Mouse (Mus musculus): ENCODE results near the gene Cisd1. TPM values are rescaled to one million over a fixed set of nuclear protein-coding genes. Genes with fewer than 3 reads are reported as not detected.

Cisd1 gene
- polyA plus RNA-seq, 1 experiment from 2014 or later: 86.3 TPM

DNA sequence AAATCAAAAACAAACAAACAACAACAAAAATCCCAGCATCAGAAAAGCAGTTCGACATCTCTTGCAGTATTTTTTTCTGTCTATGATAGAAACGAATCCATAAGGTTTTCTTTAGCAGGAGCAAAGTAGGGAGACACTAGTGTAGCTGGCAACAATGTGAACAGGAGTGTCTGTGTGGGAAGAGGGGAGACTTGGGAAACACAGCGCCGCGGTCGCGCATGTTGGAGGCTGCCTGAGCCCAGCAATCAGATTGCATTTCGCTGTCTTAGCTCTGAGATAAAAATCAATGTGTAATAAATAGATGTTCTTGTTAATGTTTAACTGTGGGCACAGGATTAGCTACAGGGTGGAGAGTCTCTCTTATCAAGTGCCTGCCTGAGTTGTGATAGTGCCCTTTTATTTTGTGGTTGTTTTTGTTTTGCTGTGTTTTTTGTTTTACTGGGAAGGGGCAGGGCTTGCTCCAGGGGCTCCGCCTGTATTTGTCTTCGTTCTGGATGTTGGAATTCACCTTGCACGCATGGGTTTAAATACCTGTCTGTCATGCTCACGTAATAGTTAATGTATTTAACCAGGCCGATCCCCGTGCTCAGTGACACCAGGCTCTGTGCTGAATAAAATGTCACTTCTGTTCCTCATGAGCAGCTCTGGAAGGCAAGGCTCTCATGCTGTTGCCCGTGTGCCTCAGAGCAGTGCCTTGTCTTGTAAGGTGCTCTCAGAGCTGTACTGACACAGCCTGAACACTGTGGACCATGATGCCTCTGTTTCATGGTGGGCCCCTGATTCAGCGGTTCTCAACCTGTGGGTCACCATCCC, 23.6 kb upstream of the Cisd1 start:
- no peaks in the 10 kb centered on the region for H3K4me1 ChIP-seq (ENCODE audit: insufficient read depth, low read depth, low read length)
- H3K9me3 ChIP-seq (ENCODE audit: low read length): no peaks in the 10 kb centered on the region
- no peak overlapping the region for H3K4me2 ChIP-seq (replicated peaks; ENCODE audit: low read depth, low read length)
- H3K9ac ChIP-seq (replicated peaks; ENCODE audit: low read depth): no peak overlapping the region
- no peak overlapping the region for H3K27ac ChIP-seq (ENCODE audit: low read length)
- 73% methylated on average over 16 of the region's 16 CpGs for WGBS
- no peak overlapping the region for H3K4me3 ChIP-seq (ENCODE audit: low read depth, low read length)
- ATAC-seq (no peak), DNase-seq (ENCODE audit: low spot score) (no peak)
- TF ChIP-seq EP300 (IDR thresholded peaks at IDR 0.05) (no peak), CTCF (IDR thresholded peaks at IDR 0.05) (no peak)
- no peaks in the 10 kb centered on the region for H3K36me3 ChIP-seq (ENCODE audit: insufficient read depth, low read length)
- no peaks in the 10 kb centered on the region for H3K27me3 ChIP-seq (replicated peaks; ENCODE audit: insufficient read depth, low read length)

DNA sequence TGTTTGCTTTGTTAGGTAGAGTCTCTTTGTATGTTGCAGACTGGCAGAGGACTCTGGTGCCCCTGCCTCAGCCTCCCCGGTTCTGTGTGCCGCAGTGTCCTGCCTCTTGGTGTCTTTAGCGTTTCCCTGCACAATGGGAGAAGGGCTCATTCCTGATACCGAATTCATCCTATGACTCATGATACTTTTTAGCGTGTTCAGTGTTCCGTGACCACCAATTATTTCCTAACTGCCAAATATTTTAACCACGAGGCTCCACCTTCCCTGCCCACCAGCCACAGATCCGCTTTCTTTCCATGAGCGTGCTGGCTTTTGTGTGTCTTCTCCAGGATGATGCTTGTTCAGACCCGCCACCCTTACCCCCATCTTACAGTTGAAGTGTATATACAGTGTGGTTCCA, 19.1 kb upstream of the Cisd1 start:
- ATAC-seq (no peak), DNase-seq (ENCODE audit: low spot score) (no peak)
- WGBS: 94% methylated on average over 10 of the region's 10 CpGs
- Histone ChIP-seq H3K27ac (ENCODE audit: low read length) (no peak overlapping the region), H3K4me1 (ENCODE audit: insufficient read depth, low read depth, low read length) (peaks cover 13% of the 10 kb centered on the region; the same call in 1 of the 2 replicates), H3K4me2 (replicated peaks; ENCODE audit: low read depth, low read length) (no peak overlapping the region), H3K9me3 (ENCODE audit: low read length) (no peaks in the 10 kb centered on the region), H3K9ac (replicated peaks; ENCODE audit: low read depth) (no peak overlapping the region), H3K4me3 (ENCODE audit: low read depth, low read length) (no peak overlapping the region), H3K36me3 (ENCODE audit: insufficient read depth, low read length) (no peaks in the 10 kb centered on the region), H3K27me3 (replicated peaks; ENCODE audit: insufficient read depth, low read length) (no peaks in the 10 kb centered on the region)
- TF ChIP-seq CTCF (IDR thresholded peaks at IDR 0.05) (no peak), EP300 (IDR thresholded peaks at IDR 0.05) (no peak)

DNA sequence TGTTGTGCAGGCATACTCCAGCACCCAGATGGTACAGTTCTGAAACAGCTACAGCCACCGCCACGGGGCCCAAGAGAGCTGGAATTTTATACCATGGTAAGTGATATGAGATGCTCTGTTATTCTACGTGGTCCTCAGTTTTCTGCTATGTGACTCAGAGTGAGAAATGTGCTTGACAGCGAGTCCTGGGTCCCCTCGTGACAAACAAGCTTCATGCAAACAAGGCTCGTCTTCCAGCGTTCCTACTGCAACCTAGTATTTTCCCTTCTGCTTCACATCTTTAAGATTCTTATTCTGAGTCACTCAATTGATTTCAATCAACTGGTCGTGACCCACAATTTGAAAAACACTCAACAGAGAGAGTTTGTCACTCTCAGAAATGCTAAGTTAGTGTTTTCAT, 18.7 kb upstream of the Cisd1 start:
- no peaks in the 10 kb centered on the region for H3K9me3 ChIP-seq (ENCODE audit: low read length)
- 54% methylated on average over 8 of the region's 8 CpGs for WGBS
- H3K27me3 ChIP-seq (replicated peaks; ENCODE audit: insufficient read depth, low read length): no peaks in the 10 kb centered on the region
- ATAC-seq: no peak
- H3K4me2 ChIP-seq (replicated peaks; ENCODE audit: low read depth, low read length): no peak overlapping the region
- no peak overlapping the region for H3K27ac ChIP-seq (ENCODE audit: low read length)
- no peak overlapping the region for H3K9ac ChIP-seq (replicated peaks; ENCODE audit: low read depth)
- H3K4me1 ChIP-seq (ENCODE audit: insufficient read depth, low read depth, low read length): peaks cover 13% of the 10 kb centered on the region; the same call in 1 of the 2 replicates
- TF ChIP-seq EP300 (IDR thresholded peaks at IDR 0.05) (no peak), CTCF (IDR thresholded peaks at IDR 0.05) (no peak)
- H3K36me3 ChIP-seq (ENCODE audit: insufficient read depth, low read length): no peaks in the 10 kb centered on the region
- no peak for DNase-seq (ENCODE audit: low spot score)
- H3K4me3 ChIP-seq (ENCODE audit: low read depth, low read length): no peak overlapping the region

DNA sequence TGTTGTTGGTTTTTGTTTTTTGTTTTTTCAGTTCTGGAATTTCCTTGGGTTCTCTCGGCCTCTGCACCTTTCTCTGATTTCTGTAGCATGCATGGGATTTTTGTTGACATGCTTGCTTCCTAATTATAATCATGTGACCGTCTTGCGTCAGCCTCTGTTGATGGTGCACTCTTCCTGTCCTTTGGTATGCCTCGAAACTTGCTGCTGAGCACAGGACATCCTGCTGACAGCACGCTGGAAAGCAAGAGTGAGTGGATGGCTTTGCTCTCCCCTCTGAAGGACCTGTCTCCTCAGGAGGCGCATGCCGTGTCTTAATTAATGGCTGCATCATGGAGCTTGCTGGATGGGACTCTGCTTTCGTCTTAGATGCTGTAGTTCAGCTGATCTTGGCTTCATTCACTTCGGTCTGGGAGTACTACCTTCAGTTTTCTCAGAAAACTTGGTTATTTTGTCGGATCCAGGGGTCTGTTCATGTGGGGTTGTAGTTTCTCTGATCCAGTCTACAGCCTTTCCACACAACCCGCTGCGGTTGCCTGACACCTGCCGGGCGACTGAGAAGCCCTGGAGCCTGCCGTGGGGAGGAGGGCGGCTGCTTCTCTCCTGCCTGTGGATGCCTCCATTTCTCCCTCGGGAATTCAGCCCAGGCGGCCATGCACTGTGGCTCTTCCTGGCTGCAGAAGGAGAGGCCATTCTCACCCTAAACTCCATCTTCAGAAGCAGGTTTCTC, 17.2 kb upstream of the Cisd1 start:
- no peaks in the 10 kb centered on the region for H3K27me3 ChIP-seq (replicated peaks; ENCODE audit: insufficient read depth, low read length)
- 0 out of 2 replicates have a peak overlapping the region, but pooled peaks have one; percentile 20 for H3K27ac ChIP-seq (ENCODE audit: low read length)
- WGBS: 31% methylated on average over 18 of the region's 18 CpGs
- DNase-seq (ENCODE audit: low spot score) (peak; percentile 78), ATAC-seq (peak; percentile 78)
- no peaks in the 10 kb centered on the region for H3K36me3 ChIP-seq (ENCODE audit: insufficient read depth, low read length)
- TF ChIP-seq CTCF (IDR thresholded peaks at IDR 0.05) (no peak), EP300 (IDR thresholded peaks at IDR 0.05) (peak; percentile 41; the same call in 1 of the 2 replicates)
- no peak overlapping the region for H3K4me3 ChIP-seq (ENCODE audit: low read depth, low read length)
- peaks cover 13% of the 10 kb centered on the region; the same call in 1 of the 2 replicates for H3K4me1 ChIP-seq (ENCODE audit: insufficient read depth, low read depth, low read length)
- H3K9ac ChIP-seq (replicated peaks; ENCODE audit: low read depth): 0 out of 2 replicates have a peak overlapping the region, but pooled peaks have one; percentile 16
- H3K9me3 ChIP-seq (ENCODE audit: low read length): no peaks in the 10 kb centered on the region
- peak overlapping the region; percentile 35 for H3K4me2 ChIP-seq (replicated peaks; ENCODE audit: low read depth, low read length)

DNA sequence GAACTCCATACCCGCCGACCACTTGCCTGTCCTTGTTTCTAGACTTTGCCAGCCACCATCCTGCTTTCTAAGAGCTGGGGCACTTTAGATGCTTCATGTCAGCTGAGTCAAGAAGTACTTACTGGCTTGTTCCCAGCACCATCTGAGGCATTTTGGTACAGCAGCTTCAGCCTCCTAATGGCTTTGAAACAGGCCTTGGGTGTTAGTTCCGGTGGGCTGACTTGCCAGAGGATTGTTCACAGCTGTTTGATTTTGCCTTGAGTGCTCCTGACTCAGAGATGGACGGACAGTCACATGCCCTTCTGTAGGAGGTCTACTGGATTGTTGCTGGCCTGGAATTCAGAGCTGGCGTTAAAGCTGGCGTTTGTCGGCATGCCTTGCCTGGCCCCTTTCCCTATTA, 16.3 kb upstream of the Cisd1 start:
- 41% methylated on average over 7 of the region's 7 CpGs for WGBS
- DNase-seq (ENCODE audit: low spot score): peak; percentile 79
- Histone ChIP-seq H3K4me1 (ENCODE audit: insufficient read depth, low read depth, low read length) (peaks cover 13% of the 10 kb centered on the region; the same call in 1 of the 2 replicates), H3K27me3 (replicated peaks; ENCODE audit: insufficient read depth, low read length) (no peaks in the 10 kb centered on the region), H3K9me3 (ENCODE audit: low read length) (no peaks in the 10 kb centered on the region), H3K36me3 (ENCODE audit: insufficient read depth, low read length) (no peaks in the 10 kb centered on the region), H3K27ac (ENCODE audit: low read length) (no peak overlapping the region), H3K9ac (replicated peaks; ENCODE audit: low read depth) (no peak overlapping the region), H3K4me2 (replicated peaks; ENCODE audit: low read depth, low read length) (no peak overlapping the region), H3K4me3 (ENCODE audit: low read depth, low read length) (no peak overlapping the region)
- peak; percentile 39; the same call in 1 of the 2 replicates for TF ChIP-seq EP300 (IDR thresholded peaks at IDR 0.05)
- TF ChIP-seq CTCF (IDR thresholded peaks at IDR 0.05): no peak
- ATAC-seq: peak; percentile 83

DNA sequence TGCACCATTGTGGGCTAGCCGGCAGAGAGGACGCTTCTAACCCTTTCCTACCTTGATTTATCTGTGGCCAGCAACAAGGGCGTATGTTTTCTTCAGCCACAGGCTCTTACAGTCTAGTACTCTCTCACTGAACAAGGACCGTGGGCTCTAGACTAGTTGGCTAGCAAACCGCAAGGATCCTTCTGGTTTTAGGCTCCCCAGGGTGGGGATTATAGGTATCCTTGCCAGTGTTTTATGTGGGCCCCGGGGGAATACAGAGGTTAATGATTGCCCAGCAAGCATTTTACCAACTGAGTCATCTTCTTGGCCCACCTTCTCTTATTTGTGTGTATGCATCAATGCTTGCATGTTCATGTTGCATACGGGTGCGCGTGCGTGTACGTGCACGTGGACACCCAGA, 10.2 kb upstream of the Cisd1 start:
- no peaks in the 10 kb centered on the region for H3K9me3 ChIP-seq (ENCODE audit: low read length)
- H3K4me3 ChIP-seq (ENCODE audit: low read depth, low read length): no peak overlapping the region
- no peaks in the 10 kb centered on the region for H3K4me1 ChIP-seq (ENCODE audit: insufficient read depth, low read depth, low read length)
- H3K36me3 ChIP-seq (ENCODE audit: insufficient read depth, low read length): no peaks in the 10 kb centered on the region
- TF ChIP-seq EP300 (IDR thresholded peaks at IDR 0.05): no peak
- no peak for TF ChIP-seq CTCF (IDR thresholded peaks at IDR 0.05)
- ATAC-seq (no peak), DNase-seq (ENCODE audit: low spot score) (no peak)
- no peaks in the 10 kb centered on the region for H3K27me3 ChIP-seq (replicated peaks; ENCODE audit: insufficient read depth, low read length)
- no peak overlapping the region for H3K9ac ChIP-seq (replicated peaks; ENCODE audit: low read depth)
- 90% methylated on average over 12 of the region's 12 CpGs for WGBS
- no peak overlapping the region for H3K27ac ChIP-seq (ENCODE audit: low read length)
- H3K4me2 ChIP-seq (replicated peaks; ENCODE audit: low read depth, low read length): no peak overlapping the region
